Mouse (Mus musculus) embryonic facial prominence, embryonic 11.5 days (tissue): ENCODE measurements around the gene Isg20l2. TPM values are rescaled to one million over a fixed set of nuclear protein-coding genes. Genes with fewer than 3 reads are reported as not detected.
A peak's percentile ranks its signal among the peaks of the same experiment; 100 is the strongest.

ENCODE experiments used
- ATAC-seq: fragments of 200-750 bp; cut with Nextera tagmentation; replicated peaks from 2 replicates; pipeline ENCODE4 v1.8.0; 2017; ENCODE audit warnings: low read depth; ENCODE audit not compliant: insufficient number of reproducible peaks, low FRiP score, low TSS enrichment
- DNase-seq: peaks from one replicate; pipeline ENCODE4 v3.0.0-alpha.2; 2015; ENCODE audit warnings: low spot score
- H3K27ac ChIP-seq: fragments of 300-500 bp; sonication (generic); replicated peaks from 2 replicates; pipeline ENCODE4 v1.5.1; 2014; ENCODE audit warnings: mild to moderate bottlenecking, low read depth, low read length, control low read depth
- H3K27me3 ChIP-seq: fragments of 300-500 bp; sonication (generic); 2 replicates; pipeline ENCODE4 v1.6.1; 2014; ENCODE audit warnings: mild to moderate bottlenecking, low read length, moderate library complexity, mixed read lengths; ENCODE audit not compliant: control insufficient read depth, insufficient read depth
- H3K36me3 ChIP-seq: fragments of 300-500 bp; sonication (generic); replicated peaks from 2 replicates; pipeline ENCODE4 v1.6.1; 2014; ENCODE audit warnings: low read depth, mild to moderate bottlenecking, low read length, moderate library complexity, mixed read lengths; ENCODE audit not compliant: control insufficient read depth, insufficient read depth
- H3K4me1 ChIP-seq: fragments of 300-500 bp; sonication (generic); 2 replicates; pipeline ENCODE4 v1.6.1; 2014; ENCODE audit warnings: low read length, mixed read lengths; ENCODE audit not compliant: control insufficient read depth, insufficient read depth
- H3K4me2 ChIP-seq: fragments of 300-500 bp; sonication (generic); 2 replicates; pipeline ENCODE4 v1.6.1; 2014; ENCODE audit warnings: low read depth, mild to moderate bottlenecking, control low read depth, low read length, moderate library complexity
- H3K4me3 ChIP-seq: fragments of 300-500 bp; sonication (generic); 2 replicates; pipeline ENCODE4 v1.5.1; 2014; ENCODE audit warnings: low read depth, low read length, control low read depth
- H3K9ac ChIP-seq: fragments of 300-500 bp; sonication (generic); replicated peaks from 2 replicates; pipeline ENCODE4 v1.6.1; 2014; ENCODE audit warnings: mild to moderate bottlenecking, control low read depth, low read length
- H3K9me3 ChIP-seq: fragments of 300-500 bp; sonication (generic); replicated peaks from 2 replicates; pipeline ENCODE4 v1.6.1; 2016; ENCODE audit warnings: mild to moderate bottlenecking, low read length, inconsistent platforms, mixed read lengths; ENCODE audit not compliant: control insufficient read depth
- WGBS: fragments of 180-500 bp; shearing (Covaris S2); extraction: QIAGEN DNeasy Blood & Tissue Kit; methylation state at CpG from one replicate; pipeline ENCODE4 v1.1.7; 2014; 5-methylcytosine and 5-hydroxymethylcytosine counted together
- polyA plus RNA-seq: library from polyadenylated mRNA; unstranded; fragments of >200 nt; fragmentation: Nextera tagmentation; extraction: Ambion mirVana; gene quantifications from 2 replicates; pipeline ENCODE4 v1.2.1, GENCODE M21; 2014

Gene Isg20l2
- polyA plus RNA-seq, 1 experiment from 2014 or later = 52.3 TPM

DNA sequence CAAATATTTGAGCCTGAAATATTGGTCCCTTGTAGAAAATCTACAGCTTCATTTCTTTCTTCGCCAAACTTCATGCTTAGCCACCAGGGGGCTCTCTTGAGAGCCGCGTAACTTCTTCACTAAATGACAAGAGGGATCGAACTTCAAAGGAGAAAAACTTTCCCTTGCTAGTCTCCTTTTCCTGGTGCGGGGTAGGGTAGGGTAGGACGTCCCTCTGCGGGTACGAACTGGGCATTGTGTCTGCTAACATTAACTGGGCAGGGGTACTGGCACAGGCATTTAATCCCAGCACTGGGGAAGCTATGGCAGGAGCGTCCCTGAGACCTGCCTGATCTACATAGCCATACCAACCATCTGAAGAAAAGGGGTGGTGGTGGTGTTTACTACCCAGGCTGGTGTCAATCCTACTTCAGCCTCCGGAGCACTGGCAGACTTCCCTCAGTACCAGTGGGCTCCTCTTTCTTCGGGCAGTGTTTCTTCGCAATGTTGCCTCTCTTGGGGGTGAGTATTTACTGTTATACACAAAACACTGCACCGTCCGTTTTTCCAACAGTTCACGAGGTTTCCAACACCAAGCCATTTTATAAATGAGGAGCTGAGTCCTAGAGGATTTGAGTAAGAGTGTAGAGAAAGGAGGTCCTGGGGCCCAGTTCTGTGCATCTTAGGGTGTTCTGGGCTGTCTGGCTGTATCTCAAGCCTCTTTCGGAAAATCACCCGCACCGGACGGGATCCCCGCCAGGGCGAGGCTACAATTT, 40.2 kb downstream of the Isg20l2 start:
- H3K36me3 ChIP-seq = no peaks in the 10 kb centered on the region
- peak overlapping the region; percentile 10 for H3K9ac ChIP-seq
- peaks cover 12% of the 10 kb centered on the region for H3K4me1 ChIP-seq
- H3K9me3 ChIP-seq = no peaks in the 10 kb centered on the region
- H3K4me2 ChIP-seq = peak overlapping the region; percentile 96
- no peak for ATAC-seq
- peak; percentile 90 for DNase-seq
- H3K27me3 ChIP-seq = no peaks in the 10 kb centered on the region; the same call in 1 of the 2 replicates
- H3K4me3 ChIP-seq = peak overlapping the region; percentile 57
- no peak overlapping the region for H3K27ac ChIP-seq
- under 1% methylated on average over 21 of the region's 21 CpGs for WGBS

DNA sequence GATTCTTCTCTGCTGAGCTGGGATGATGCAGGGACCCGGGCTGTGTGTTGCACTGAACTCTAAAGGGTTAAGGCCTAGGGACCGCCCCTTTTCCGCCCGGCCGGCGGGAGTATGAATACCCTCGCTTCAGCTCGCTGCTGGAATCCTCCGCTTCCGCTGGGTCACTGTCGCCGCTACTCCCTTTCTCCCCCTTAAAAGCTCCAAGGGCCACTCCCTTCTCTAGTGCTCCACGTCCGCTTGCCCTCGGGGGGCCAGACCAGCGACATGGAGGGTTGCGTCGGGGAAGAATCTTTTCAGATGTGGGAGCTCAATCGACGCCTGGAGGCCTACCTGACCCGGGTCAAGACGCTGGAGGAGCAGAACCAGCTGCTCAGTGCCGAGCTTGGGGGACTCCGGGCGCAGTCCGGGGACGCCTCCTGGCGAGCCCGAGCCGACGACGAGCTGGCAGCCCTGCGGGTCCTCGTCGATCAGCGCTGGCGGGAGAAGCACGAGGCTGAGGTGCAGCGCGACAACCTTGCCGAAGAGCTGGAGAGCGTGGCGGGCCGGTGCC, 40.9 kb downstream of the Isg20l2 start, which contains the start of gene Nes:
Gene Nes (plus strand): TSS at position 140 of the 550 bp plus-strand sequence.
- WGBS = under 1% methylated on average over 44 of the region's 44 CpGs
- 0 out of 2 replicates have a peak within 1 kb of the TSS, but pooled peaks have one; percentile 61 for H3K27ac ChIP-seq
- peak within 1 kb of the TSS; percentile 96 for H3K4me2 ChIP-seq
- peaks cover 12% of the 10 kb centered on the region for H3K4me1 ChIP-seq
- peak; percentile 91 for DNase-seq
- H3K36me3 ChIP-seq = no peaks in the 10 kb centered on the region
- ATAC-seq = peak; percentile 58
- H3K27me3 ChIP-seq = no peaks in the 10 kb centered on the region; the same call in 1 of the 2 replicates
- H3K9ac ChIP-seq = peak within 1 kb of the TSS; percentile 77
- no peaks in the 10 kb centered on the region for H3K9me3 ChIP-seq
- H3K4me3 ChIP-seq = peak within 1 kb of the TSS; percentile 57

DNA sequence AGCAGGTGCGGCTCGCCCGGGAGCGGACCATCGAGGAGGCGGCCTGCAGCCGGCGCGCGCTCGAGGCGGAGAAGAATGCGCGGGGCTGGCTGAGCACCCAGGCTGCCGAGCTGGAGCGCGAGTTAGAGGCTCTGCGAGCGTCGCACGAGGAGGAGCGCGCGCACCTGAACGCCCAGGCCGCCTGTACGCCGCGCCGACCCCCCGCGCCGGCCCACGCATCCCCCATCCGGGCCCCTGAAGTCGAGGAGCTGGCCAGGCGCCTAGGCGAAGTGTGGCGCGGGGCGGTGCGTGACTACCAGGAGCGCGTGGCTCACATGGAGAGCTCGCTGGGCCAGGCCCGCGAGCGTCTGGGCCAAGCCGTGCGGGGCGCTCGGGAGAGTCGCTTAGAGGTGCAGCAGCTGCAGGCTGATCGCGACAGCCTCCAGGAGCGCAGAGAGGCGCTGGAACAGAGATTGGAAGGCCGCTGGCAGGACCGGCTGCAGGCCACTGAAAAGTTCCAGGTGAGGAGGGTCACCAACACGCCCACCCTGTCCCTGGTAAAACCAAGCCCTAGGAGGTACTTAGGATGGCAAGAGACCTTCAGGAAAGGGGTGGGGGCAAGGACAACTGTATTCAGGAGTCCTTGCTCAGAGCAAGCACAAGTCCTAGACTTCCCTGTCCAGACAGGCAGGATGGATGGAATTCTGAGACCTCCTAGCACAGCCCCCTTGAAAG, 41.5 kb downstream of the Isg20l2 start:
- Histone ChIP-seq H3K9ac (peak overlapping the region; percentile 77), H3K27me3 (no peaks in the 10 kb centered on the region; the same call in 1 of the 2 replicates), H3K4me3 (peak overlapping the region; percentile 57), H3K9me3 (no peaks in the 10 kb centered on the region), H3K36me3 (no peaks in the 10 kb centered on the region), H3K4me1 (peaks cover 12% of the 10 kb centered on the region), H3K4me2 (peak overlapping the region; percentile 96), H3K27ac (0 out of 2 replicates have a peak overlapping the region, but pooled peaks have one; percentile 61)
- ATAC-seq (no peak), DNase-seq (peak; percentile 43)
- under 1% methylated on average over 46 of the region's 60 CpGs for WGBS

DNA sequence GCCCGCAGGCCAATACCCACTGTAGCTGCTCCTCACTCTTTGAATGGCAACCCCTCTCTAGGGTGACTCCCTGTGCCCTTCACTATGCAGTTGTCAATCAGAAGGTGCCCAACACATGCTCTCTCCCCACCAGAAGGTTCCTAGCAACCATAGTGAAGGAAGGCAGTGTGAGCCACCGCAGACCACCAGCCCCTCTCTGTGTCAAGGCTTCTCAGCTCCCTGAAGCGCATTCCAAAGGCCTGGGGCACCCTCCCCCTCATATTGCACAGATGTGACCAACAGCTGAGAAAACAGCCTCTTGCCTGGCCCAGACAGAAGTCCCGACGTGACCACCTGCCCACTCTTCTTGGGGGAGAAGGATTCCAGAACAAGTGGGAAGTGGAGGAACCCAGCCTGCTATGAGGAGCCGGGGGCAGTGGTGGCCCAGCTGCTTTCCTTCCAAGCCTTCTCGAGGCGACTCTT, 42.1 kb downstream of the Isg20l2 start:
- peak; percentile 58 for DNase-seq
- Histone ChIP-seq H3K9ac (peak overlapping the region; percentile 77), H3K4me2 (peak overlapping the region; percentile 96), H3K9me3 (no peaks in the 10 kb centered on the region), H3K36me3 (no peaks in the 10 kb centered on the region), H3K4me1 (peaks cover 12% of the 10 kb centered on the region), H3K27me3 (no peaks in the 10 kb centered on the region; the same call in 1 of the 2 replicates), H3K4me3 (peak overlapping the region; percentile 57), H3K27ac (no peak overlapping the region)
- WGBS = 9% methylated on average over 8 of the region's 8 CpGs
- ATAC-seq = peak; percentile 37

DNA sequence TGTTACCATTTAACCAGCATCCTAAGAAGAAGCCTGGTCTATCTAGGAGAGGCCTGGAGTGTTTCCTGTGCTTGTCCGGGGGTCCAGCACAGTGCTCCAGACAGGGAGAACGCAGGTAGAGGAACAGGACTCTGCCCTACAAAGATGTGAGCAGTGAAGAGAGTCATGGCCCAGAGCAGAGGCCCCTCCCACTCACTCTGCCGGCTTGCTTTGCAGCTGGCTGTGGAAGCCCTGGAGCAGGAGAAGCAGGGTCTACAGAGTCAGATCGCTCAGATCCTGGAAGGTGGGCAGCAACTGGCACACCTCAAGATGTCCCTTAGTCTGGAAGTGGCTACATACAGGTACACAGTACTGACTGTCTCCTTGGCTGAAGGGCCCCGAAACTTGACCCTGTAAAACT, 42.7 kb downstream of the Isg20l2 start:
- Histone ChIP-seq H3K4me2 (peak overlapping the region; percentile 96), H3K9me3 (no peaks in the 10 kb centered on the region), H3K36me3 (no peaks in the 10 kb centered on the region), H3K4me1 (peaks cover 12% of the 10 kb centered on the region), H3K27ac (no peak overlapping the region), H3K9ac (peak overlapping the region; percentile 77), H3K4me3 (peak overlapping the region; percentile 57), H3K27me3 (no peaks in the 10 kb centered on the region; the same call in 1 of the 2 replicates)
- ATAC-seq = 0 out of 2 replicates have a peak, but pooled peaks have one; percentile 12
- no peak for DNase-seq
- WGBS = 25% methylated on average over 5 of the region's 5 CpGs

DNA sequence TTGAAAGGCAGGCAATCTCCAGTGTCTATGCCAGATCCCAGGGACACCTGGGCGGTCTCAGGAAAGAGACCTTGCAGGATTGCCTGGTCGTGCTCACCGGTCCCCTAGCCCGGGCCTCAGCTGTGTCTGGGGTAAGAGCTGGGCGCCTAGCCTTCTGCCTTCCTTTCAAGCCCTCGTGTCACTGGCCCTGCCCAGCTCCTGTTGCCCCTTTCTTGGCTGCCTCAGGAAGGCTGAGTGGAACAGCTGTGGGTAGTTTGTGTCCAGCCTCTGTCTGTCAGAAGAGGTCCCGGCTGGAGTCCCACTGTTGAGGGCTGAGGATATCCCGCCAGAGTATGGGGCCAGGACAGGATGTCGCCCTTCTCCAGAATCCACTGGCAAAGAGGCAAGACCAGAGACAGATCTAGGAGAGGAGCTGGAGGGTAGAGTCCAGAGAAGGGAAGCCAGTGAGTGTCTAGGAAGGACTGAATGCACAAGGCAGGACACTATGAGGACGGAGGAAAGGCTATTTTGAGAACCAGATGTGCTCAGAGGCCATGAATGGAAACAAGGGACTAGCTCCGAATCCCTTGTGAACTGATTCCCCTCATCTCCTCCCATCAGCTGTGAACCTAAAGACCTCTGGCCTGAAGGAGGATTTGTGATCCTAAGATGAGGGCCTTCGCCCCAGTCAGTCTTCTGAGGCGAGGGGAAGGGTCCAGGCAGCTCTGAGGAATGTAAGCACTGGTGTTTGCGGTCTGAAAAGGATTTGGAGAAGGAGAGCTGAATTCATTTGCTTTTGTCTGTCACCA, 43.7 kb downstream of the Isg20l2 start:
- ATAC-seq (no peak), DNase-seq (no peak)
- no peaks in the 10 kb centered on the region; the same call in 1 of the 2 replicates for H3K27me3 ChIP-seq
- WGBS = 29% methylated on average over 14 of the region's 14 CpGs
- H3K27ac ChIP-seq = peak overlapping the region; percentile 48; the same call in 1 of the 2 replicates
- no peaks in the 10 kb centered on the region for H3K9me3 ChIP-seq
- H3K4me2 ChIP-seq = peak overlapping the region; percentile 96
- peaks cover 12% of the 10 kb centered on the region for H3K4me1 ChIP-seq
- H3K9ac ChIP-seq = peak overlapping the region; percentile 43
- H3K36me3 ChIP-seq = no peaks in the 10 kb centered on the region
- H3K4me3 ChIP-seq = peak overlapping the region; percentile 57

DNA sequence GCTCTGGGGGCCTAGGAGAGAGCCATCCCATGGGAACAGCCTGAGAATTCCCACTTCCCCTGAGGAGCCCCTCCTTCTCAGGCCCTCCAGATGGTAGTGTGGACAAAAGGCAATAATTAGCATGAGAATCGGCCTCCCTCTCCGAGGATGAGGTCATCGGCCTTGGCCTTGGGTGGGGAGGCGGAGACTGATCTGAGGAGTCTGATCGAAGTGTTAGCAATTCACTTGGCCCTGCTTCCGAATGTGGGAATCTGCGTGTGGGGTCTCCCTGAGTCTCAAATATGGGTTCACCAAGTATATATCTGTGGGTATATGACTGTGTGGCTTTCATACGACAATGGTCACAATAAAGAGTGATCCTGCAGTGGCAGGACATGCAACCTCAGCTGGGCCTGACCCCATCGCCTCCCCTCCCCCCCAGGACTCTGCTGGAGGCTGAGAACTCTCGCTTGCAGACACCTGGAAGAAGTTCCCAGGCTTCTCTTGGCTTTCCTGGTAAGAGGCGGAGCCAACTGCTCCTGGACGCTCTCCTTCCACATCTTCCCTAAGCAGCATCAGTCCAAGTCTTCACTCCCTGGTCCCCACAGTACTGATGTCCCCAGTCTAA, 44.4 kb downstream of the Isg20l2 start:
- peak overlapping the region; percentile 96; the same call in 1 of the 2 replicates for H3K4me2 ChIP-seq
- no peak overlapping the region; the same call in 1 of the 2 replicates for H3K4me3 ChIP-seq
- 9% methylated on average over 12 of the region's 12 CpGs for WGBS
- H3K27me3 ChIP-seq = no peaks in the 10 kb centered on the region; the same call in 1 of the 2 replicates
- H3K9me3 ChIP-seq = no peaks in the 10 kb centered on the region
- DNase-seq (peak; percentile 73), ATAC-seq (peak; percentile 35)
- no peak overlapping the region for H3K27ac ChIP-seq
- H3K9ac ChIP-seq = 0 out of 2 replicates have a peak overlapping the region, but pooled peaks have one; percentile 10
- H3K36me3 ChIP-seq = no peaks in the 10 kb centered on the region
- H3K4me1 ChIP-seq = peaks cover 12% of the 10 kb centered on the region
